Mouse (Mus musculus) bone marrow, adult 2 months (tissue): ENCODE results near the gene Tbxa2r. TPM values are rescaled to one million over a fixed set of nuclear protein-coding genes. Genes with fewer than 3 reads are reported as not detected.

Source experiments
- H3K27ac ChIP-seq: fragments of 200-500 bp; 2 replicates; pipeline ENCODE4 v1.5.1; 2012; ENCODE audit warnings: low read depth, mild to moderate bottlenecking, control low read depth, inconsistent platforms, low read length; ENCODE audit not compliant: control insufficient read depth, poor library complexity, insufficient read depth
- H3K4me1 ChIP-seq: fragments of 200-500 bp; 2 replicates; pipeline ENCODE4 v1.6.1; 2011; ENCODE audit warnings: low read length; ENCODE audit not compliant: control insufficient read depth, insufficient read depth
- H3K4me3 ChIP-seq: fragments of 200-500 bp; replicated peaks from 2 replicates; pipeline ENCODE3; 2011; ENCODE audit warnings: mild to moderate bottlenecking, low read depth, low read length, control low read depth; ENCODE audit not compliant: control insufficient read depth
- CTCF ChIP-seq: fragments of 200-500 bp; IDR thresholded peaks from 2 replicates; pipeline ENCODE4 v1.5.1; 2011; ENCODE audit warnings: low read length, control low read depth; ENCODE audit not compliant: control insufficient read depth, insufficient read depth
- POLR2A ChIP-seq: fragments of 200-500 bp; IDR thresholded peaks from 2 replicates; pipeline ENCODE4 v1.6.1; 2011; ENCODE audit warnings: low read depth, mild to moderate bottlenecking, control low read depth, low read length, borderline replicate concordance; ENCODE audit not compliant: control insufficient read depth
- WGBS: fragments of 180-500 bp; shearing (Covaris S2); methylation state at CpG from one replicate; pipeline ENCODE4 v1.1.7; 2018; 5-methylcytosine and 5-hydroxymethylcytosine counted together
- polyA plus RNA-seq: library from polyadenylated mRNA; stranded (reverse); fragments of >200 nt; gene quantifications from 2 replicates; pipeline ENCODE4 v1.2.4, GENCODE M21; 2011; ENCODE audit warnings: low replicate concordance; ENCODE audit not compliant: missing spikeins, insufficient read depth, insufficient read length

Gene Tbxa2r
- polyA plus RNA-seq, 1 experiment = 7.9 TPM

DNA sequence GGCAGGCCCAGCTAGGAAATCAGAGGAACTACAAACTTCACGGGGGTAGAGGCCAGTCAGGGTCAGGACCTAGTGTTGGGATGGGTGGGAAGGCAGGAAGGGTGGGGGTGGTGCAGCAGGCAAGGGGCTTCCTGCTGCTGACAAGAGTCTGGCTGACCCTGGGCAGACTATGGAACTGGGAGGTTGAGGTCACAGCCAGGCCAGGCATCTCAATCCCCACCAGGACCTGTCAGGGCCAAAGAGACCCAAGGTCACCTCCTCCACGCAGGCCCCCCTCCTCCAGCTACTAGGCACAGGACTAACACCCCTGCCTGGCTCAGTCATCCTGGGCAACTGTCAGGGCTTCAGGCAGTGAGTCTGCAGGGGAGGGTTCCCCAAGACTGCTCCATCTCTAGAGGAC, 572 bp upstream of the Tbxa2r start:
- peaks cover 6% of the 10 kb centered on the region; the same call in 1 of the 2 replicates for H3K4me1 ChIP-seq
- TF ChIP-seq CTCF (no peak), POLR2A (no peak)
- H3K4me3 ChIP-seq = no peak overlapping the region
- H3K27ac ChIP-seq = peak overlapping the region; percentile 69; the same call in 1 of the 2 replicates
- 46% methylated on average over 2 of the region's 2 CpGs for WGBS

DNA sequence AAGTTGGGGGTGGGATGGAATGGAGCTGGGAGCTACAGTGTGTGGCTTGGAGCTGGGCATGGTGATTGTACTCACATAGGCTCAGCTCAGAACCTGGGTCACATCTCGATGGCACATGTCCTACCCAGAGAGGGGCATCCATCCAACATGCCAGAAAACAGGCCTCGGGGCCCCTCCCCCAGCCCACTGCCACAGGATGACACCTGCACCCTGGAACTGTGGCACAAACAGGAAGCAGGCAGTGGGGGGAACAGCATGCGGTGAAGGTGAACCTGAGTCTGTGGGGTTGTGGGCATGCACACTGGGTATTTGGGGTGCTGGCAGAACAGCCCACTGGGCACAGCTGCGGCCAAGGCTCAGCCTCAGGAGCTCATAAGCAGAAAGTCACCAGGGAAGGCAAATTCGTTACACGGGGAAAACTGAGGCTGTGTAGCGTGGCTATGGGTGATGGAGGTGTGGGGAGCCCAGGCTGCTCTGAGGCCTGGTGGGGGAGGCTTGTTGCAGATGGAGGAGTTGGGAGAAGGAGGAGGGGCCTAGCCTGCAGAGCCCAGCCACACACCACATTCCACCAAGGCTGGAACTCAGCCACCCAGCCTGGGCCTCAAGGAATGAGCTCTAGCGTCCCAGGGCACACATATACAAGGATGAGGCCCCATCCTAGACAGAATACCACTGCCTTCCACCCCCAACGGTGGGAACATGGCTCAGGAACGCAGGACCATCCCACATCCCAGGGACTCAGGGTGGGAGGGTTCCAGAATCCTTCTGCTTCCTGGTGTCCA, 854 bp downstream of the Tbxa2r start:
- peak overlapping the region; percentile 37 for H3K4me3 ChIP-seq
- peak overlapping the region; percentile 69 for H3K27ac ChIP-seq
- 23% methylated on average over 10 of the region's 10 CpGs for WGBS
- H3K4me1 ChIP-seq = peaks cover 6% of the 10 kb centered on the region; the same call in 1 of the 2 replicates
- TF ChIP-seq POLR2A = 0 out of 2 replicates have a peak, but pooled peaks have one; percentile 19
- no peak for TF ChIP-seq CTCF

DNA sequence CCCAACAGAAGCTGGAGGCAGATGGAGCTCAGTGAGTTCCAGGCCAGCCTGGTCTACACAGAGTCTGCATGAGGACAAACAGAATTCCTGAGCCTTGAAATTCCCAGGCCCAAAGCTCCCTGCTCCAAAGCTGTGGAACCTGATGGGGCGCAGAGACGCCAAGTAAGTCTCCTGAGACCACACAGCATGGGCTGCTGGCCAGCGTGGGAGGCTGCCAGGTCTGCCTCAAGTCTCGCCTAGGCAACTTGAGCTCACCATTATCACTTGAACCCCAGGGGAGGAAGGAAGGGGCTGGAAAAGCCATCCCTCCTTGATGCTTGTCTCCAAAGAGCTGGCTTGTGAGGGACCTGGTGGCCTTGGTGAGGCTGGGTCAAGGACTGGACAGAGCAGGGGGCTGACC, 1.5 kb downstream of the Tbxa2r start:
- 53% methylated on average over 4 of the region's 4 CpGs for WGBS
- TF ChIP-seq POLR2A = no peak
- TF ChIP-seq CTCF = no peak
- no peak overlapping the region for H3K4me3 ChIP-seq
- peak overlapping the region; percentile 69 for H3K27ac ChIP-seq
- peaks cover 6% of the 10 kb centered on the region; the same call in 1 of the 2 replicates for H3K4me1 ChIP-seq

DNA sequence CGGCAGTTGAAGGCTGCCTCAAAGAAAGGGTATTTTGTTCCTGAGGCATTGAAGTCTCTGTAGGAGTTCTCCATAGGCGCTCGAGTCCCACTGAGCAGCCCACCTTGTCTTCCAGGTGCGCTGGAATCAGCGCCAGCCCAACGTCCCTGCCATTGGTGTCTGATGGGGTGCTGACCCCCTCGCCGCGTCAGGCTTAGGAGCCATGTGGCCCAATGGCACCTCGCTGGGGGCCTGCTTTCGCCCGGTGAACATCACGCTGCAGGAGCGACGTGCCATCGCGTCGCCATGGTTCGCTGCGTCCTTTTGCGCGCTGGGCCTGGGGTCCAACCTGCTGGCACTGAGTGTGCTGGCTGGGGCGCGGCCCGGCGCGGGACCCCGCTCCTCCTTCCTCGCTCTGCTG, 3.7 kb downstream of the Tbxa2r start:
- 95% methylated on average over 29 of the region's 29 CpGs for WGBS
- no peak overlapping the region for H3K4me3 ChIP-seq
- TF ChIP-seq CTCF (no peak), POLR2A (no peak)
- H3K27ac ChIP-seq = no peak overlapping the region
- peaks cover 6% of the 10 kb centered on the region; the same call in 1 of the 2 replicates for H3K4me1 ChIP-seq

DNA sequence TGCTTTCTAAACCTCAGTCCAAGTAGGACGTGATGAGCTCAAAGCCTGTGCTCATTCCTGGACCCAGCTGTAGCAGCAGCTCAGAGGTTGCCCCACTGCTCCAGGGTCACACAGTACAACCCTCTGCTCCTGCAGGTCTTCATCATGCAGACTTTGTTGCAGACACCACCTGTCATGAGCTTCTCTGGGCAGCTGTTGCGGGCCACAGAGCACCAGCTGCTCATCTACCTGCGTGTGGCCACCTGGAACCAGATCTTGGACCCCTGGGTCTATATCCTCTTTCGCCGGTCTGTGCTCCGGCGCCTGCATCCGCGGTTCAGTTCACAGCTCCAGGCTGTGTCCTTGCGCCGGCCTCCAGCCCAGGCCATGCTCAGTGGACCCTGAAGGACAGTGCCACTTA, 5.8 kb downstream of the Tbxa2r start:
- peaks cover 4% of the 10 kb centered on the region; the same call in 1 of the 2 replicates for H3K4me1 ChIP-seq
- 91% methylated on average over 11 of the region's 11 CpGs for WGBS
- no peak for TF ChIP-seq CTCF
- no peak for TF ChIP-seq POLR2A

DNA sequence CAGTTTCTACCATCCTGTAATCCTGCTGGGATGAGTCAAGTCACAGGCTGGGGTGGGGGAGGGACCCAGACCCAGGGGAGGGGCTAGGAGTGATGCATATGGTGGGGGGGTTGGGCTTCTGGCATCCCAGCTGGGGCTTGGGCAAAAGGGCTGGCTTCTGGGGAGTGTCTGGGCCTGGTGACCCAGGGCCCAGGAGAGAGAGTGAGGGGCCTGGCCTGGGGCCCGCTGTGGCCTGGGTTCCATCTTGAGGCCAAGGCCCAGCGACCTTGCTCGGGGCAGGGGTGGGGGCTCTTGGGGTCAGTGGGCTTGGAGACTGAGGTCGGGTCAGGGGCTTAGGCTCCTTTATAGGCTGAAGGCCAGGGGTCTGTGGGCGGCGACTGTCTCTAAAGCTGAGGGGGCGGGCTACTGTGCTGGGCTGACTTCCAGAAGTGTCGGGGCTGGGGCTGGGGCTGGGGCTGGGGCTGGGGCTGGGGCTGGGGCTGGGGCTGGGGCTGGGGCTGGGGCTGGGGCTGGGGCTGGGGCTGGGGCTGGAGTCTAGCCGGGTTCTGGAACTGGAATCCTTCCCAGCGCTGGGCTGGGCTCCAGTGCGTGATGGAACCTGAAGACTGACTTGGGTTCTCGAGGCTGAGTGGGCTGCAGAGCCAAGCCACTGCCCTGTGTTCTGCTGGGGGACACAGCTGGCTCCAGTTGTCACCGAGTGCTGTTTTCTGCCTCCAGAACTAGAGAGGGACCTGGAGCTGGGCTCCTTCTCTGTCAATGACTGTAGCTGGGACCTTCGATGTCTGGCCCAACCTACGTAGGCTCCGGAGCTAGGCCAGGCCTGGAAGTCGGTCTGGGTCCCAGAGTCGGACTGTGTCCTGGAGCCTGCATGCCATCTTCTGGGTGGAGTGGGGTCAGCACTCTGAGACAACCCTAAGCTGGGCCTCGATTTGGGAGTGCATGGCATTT, 7.1 kb downstream of the Tbxa2r start:
- no peaks in the 10 kb centered on the region; the same call in 1 of the 2 replicates for H3K4me1 ChIP-seq
- H3K27ac ChIP-seq = no peak overlapping the region
- WGBS = 85% methylated on average over 19 of the region's 19 CpGs

More for the DNA sequence above, 5.8 kb downstream of the Tbxa2r start:
- Histone ChIP-seq H3K4me3 (no peak overlapping the region), H3K27ac (no peak overlapping the region)

DNA sequence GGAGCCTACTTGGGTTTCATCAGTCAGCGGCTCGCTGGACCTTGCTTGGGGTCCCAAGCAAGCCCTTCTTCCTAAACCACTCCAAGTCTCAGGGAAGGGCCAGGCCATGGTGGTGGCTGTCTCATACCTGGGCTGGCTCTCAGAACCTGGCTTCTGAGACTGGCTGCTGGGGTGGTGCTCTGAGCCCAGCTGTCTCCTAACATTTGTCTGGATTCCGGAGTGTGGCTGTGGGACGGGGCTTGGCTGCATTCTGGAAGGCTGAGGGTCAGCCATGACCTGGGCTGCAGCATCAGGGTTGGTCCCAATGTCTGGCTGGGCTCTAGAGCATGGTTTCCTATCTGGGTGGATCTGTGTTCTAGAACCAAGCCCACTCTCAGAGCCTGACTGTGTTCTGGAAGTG, 8.0 kb downstream of the Tbxa2r start:
- WGBS = 85% methylated on average over 4 of the region's 4 CpGs
- H3K4me1 ChIP-seq = no peaks in the 10 kb centered on the region
- no peak overlapping the region for H3K27ac ChIP-seq
- no peak for TF ChIP-seq CTCF
- TF ChIP-seq POLR2A = no peak
- H3K4me3 ChIP-seq = no peak overlapping the region

More for the DNA sequence above, 7.1 kb downstream of the Tbxa2r start:
- no peak overlapping the region for H3K4me3 ChIP-seq
- TF ChIP-seq POLR2A (no peak), CTCF (no peak)

DNA sequence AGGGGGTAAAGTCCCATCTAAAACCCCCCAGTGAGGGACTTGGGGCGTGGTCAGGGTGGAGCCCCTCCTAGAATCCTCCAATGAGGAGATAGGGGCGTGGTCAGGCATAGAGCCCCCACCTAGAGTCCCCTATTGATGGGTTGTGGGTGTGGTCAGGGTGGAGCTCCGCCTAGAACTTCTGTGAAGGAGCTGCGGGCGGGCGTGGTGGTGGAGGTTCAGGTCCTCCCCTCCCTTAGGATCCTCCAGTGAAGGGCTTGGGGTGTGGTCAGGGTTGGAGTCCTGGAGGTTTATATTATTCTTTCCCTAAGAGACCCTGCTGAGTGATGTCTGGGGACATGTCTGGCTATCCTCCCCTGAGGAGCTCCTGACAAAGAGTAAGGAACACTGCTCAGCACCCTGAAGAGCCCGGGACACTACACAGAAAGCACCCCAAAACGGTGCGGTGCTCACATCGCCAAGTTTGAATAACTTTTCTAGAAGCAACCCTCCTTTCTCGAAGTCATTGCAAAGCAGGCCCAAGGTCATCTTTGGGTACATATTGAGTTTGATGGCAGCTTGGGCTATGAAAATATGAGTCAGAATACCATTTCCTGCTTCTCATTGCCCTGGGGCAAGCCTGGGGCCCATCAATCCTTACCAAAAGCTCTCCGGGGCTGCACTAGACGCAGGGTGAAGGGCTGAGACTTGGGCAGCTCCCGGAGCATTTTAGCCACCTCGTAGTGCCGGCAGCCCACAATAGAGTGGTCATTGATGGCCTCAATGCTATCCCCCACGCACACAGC, 12.2 kb downstream of the Tbxa2r start:
- 73% methylated on average over 17 of the region's 17 CpGs for WGBS
- Histone ChIP-seq H3K4me1 (peaks cover 1% of the 10 kb centered on the region), H3K27ac (no peak overlapping the region), H3K4me3 (no peak overlapping the region)
- TF ChIP-seq CTCF (no peak), POLR2A (no peak)
